10 mouse cellular contexts compared by ENCODE assay signal in the genomic region with DNA sequence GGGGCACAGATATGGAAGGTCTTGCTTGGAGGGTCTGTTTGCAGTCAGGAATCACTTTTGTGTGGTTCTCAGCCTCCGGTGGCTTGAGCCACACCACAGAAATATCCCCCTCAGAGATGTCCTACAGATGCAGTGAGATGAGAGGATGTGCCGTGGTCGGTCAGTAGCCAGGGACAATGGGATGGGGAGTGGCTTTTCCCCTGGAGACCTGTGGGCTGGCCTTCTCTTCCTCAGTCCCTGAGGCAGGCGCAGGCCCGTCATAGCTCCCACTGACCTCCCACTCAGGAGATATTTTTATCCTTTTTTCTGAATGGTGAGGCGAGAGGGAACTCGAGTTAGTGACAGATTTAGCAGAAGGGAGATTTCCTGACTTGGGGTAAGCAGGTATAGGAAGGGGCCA. TPM values are rescaled to one million over a fixed set of nuclear protein-coding genes. Genes with fewer than 3 reads are reported as not detected.
DNase-seq lines count a peak whose midpoint lies in the region; ATAC-seq lines count a peak whose summit lies in the region.
"Had no signal": no experiment of that assay in that cellular context is flagged by ENCODE, and none has a peak within 500 bp of the region (broad histone marks: within the 10 kb centered on the region; RNA-seq: fewer than 3 reads in every experiment).

No protein-coding gene starts in this region.

- H3K9ac ChIP-seq in hindbrain, embryonic 16.5 days (ENCODE audit: low read depth, low read length) = peak overlapping the region; percentile 45

- no peak overlapping the region for H3K4me3 ChIP-seq in brown adipose tissue, adult 24 weeks (ENCODE audit: insufficient read depth, low read depth, low read length)
- no peak overlapping the region for H3K4me3 ChIP-seq in heart, embryonic 10.5 days
- peak overlapping the region; percentile 22 for H3K4me3 ChIP-seq in hindbrain, embryonic 16.5 days (ENCODE audit: low read length)

- peaks cover 7% of the 10 kb centered on the region for H3K4me1 ChIP-seq in brown adipose tissue, adult 24 weeks (ENCODE audit: control insufficient read depth, insufficient read depth, insufficient read length, low read length)
- H3K4me1 ChIP-seq in heart, embryonic 10.5 days = peaks cover 50% of the 10 kb centered on the region
- H3K4me1 ChIP-seq in hindbrain, embryonic 16.5 days (ENCODE audit: control insufficient read depth, insufficient read depth, low read depth, low read length) = peaks cover 74% of the 10 kb centered on the region

- peak overlapping the region; percentile 10; the same call in 1 of the 2 replicates for H3K27ac ChIP-seq in brown adipose tissue, adult 24 weeks (replicated peaks; ENCODE audit: low read depth, low read length)
- H3K27ac ChIP-seq in heart, embryonic 10.5 days = peak overlapping the region; percentile 31; the same call in 1 of the 2 replicates
- peak overlapping the region; percentile 50; the same call in 1 of the 2 replicates for H3K27ac ChIP-seq in hindbrain, embryonic 16.5 days (ENCODE audit: low read depth, low read length)
- H3K27ac ChIP-seq: kidney, postnatal 0 days had no signal

- H3K36me3 ChIP-seq in heart, embryonic 10.5 days = 0 out of 2 replicates have a peak, but pooled peaks cover 9% of the 10 kb centered on the region
- H3K36me3 ChIP-seq in hindbrain, embryonic 16.5 days (ENCODE audit: control insufficient read depth, insufficient read depth, low read length) = no peaks in the 10 kb centered on the region

- peaks cover 3% of the 10 kb centered on the region; the same call in 1 of the 2 replicates for H3K27me3 ChIP-seq in heart, embryonic 10.5 days (ENCODE audit: insufficient read depth, poor library complexity, severe bottlenecking)
- H3K27me3 ChIP-seq in hindbrain, embryonic 16.5 days (replicated peaks; ENCODE audit: control insufficient read depth, insufficient read depth, low read length) = no peaks in the 10 kb centered on the region

- peak overlapping the region; percentile 67 for H3K4me2 ChIP-seq in hindbrain, embryonic 16.5 days (ENCODE audit: low read length)

- WGBS in heart, embryonic 10.5 days = 22% methylated on average over 7 of the region's 7 CpGs
- 34% methylated on average over 7 of the region's 7 CpGs for WGBS in hindbrain, embryonic 16.5 days

- ATAC-seq in hindbrain, embryonic 16.5 days = no peak

- H3K9me3 ChIP-seq in heart, embryonic 10.5 days = no peaks in the 10 kb centered on the region
- no peaks in the 10 kb centered on the region for H3K9me3 ChIP-seq in hindbrain, embryonic 16.5 days (ENCODE audit: control insufficient read depth, low read length)

- DNase-seq in adrenal gland, adult 2 months = peak; percentile 15
- DNase-seq in adrenal gland, adult 8-10 months = no peak
- no peak for DNase-seq in heart, embryonic 10.5 days (ENCODE audit: low spot score)
- DNase-seq in cerebellum, adult 9-11 months = no peak
- no peak for DNase-seq in right cerebral cortex, postnatal 10 days (ENCODE audit: low spot score in 2 of 2)
- no peak for DNase-seq in cerebellum, adult 11 months
- DNase-seq: liver had no signal

RNA-seq across cellular contexts. Expression of a gene that starts 12.6 kb away (rescaled TPM):
- 1 to 10 TPM; 3.0 to 5.6 TPM for total RNA-seq in adrenal gland, adult 2 months (2021)
- polyA plus RNA-seq in adrenal gland, adult 2 months (2012; rRNA removed) = 4.7 and 4.8 TPM in 2 replicates
- 1 to 10 TPM; 2.9 to 4.9 (median 3.7) TPM for total RNA-seq in adrenal gland, adult 8-10 months (2022)
- 1.2 and 2.6 TPM in 2 replicates for polyA plus RNA-seq in brown adipose tissue, adult 24 weeks (2012; ENCODE audit: insufficient read depth, insufficient read length, missing spikeins)
- 6.4 and 7.7 TPM in 2 replicates for polyA plus RNA-seq in heart, embryonic 10.5 days (2016; fragmentation: Nextera tagmentation; extraction: Ambion mirVana)
- 22.3 and 35.8 TPM in 2 replicates for polyA plus RNA-seq in hindbrain, embryonic 16.5 days (2015; fragmentation: Nextera tagmentation; extraction: Ambion mirVana)
